ENCODE assay signal across 15 mouse cellular contexts in the genomic region with DNA sequence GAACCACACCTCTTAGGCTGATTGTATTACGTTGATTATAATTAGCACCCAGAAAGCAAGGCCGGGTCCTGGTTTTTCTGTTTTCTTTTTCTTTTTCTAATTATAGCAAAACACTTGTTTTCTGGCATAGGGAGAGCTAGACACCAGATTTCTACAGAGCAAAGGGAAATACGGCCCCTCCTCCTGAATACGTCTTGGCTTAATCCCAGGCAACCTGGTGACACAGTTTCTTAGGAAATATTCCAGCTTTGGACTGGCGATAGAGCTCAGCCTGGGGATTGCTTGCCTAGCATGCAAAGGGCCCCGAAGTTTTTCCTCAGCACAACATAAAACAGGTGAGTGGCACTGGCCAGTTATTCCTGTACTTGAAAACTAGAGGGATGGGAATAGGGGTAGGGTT. TPM values are rescaled to one million over a fixed set of nuclear protein-coding genes. Genes with fewer than 3 reads are reported as not detected.
DNase-seq lines count a peak whose midpoint lies in the region; TF ChIP-seq lines count a peak whose summit lies in the region.
"Had no signal": no experiment of that assay in that cellular context is flagged by ENCODE, and none has a peak within 500 bp of the region (broad histone marks: within the 10 kb centered on the region; RNA-seq: fewer than 3 reads in every experiment).

No protein-coding gene starts in this region.

- H3K27ac ChIP-seq in gastrocnemius, adult 2 months, result peak overlapping the region; percentile 61
- H3K27ac ChIP-seq in heart, embryonic 10.5 days, result no peak overlapping the region
- H3K27ac ChIP-seq: limb, embryonic 15.5 days had no signal

- peaks cover 12% of the 10 kb centered on the region for H3K4me1 ChIP-seq in heart, embryonic 10.5 days

- WGBS in heart, embryonic 10.5 days, result 79% methylated on average over 6 of the region's 6 CpGs

- H3K27me3 ChIP-seq in heart, embryonic 10.5 days (ENCODE audit: insufficient read depth, poor library complexity, severe bottlenecking), result no peaks in the 10 kb centered on the region
- H3K27me3 ChIP-seq: limb, embryonic 15.5 days had no signal

- DNase-seq in gastrocnemius, adult 2 months, result no peak
- no peak for DNase-seq in gastrocnemius, adult 8-10 months (ENCODE audit: low spot score in 2 of 2)
- DNase-seq in lung, adult 18-20 months, result peak; percentile 26 to 29
- no peak for DNase-seq in lung, postnatal 10 days
- peak; percentile 47 for DNase-seq in cerebellum, adult 11 months
- peak; percentile 67 for DNase-seq in heart, embryonic 10.5 days (ENCODE audit: low spot score)
- no peak for DNase-seq in ovary, postnatal 36 days (ENCODE audit: low spot score)
- DNase-seq in gastrocnemius, postnatal 14 days, result no peak
- DNase-seq: kidney, adult 18-20 months; layer of hippocampus, postnatal 36 days; retina, postnatal 1 day; thymus, postnatal 25 days had no signal

- intact Hi-C loops in gastrocnemius, adult 2 months (cut with DNase I), result no loop called here
- intact Hi-C loops in gastrocnemius, postnatal 14 days (cut with DNase I; ENCODE audit: low total_unique reads), result no loop called here

- H3K9me3 ChIP-seq in heart, embryonic 10.5 days, result no peaks in the 10 kb centered on the region
- H3K9me3 ChIP-seq: limb, embryonic 15.5 days had no signal

- H3K36me3 ChIP-seq in heart, embryonic 10.5 days, result peaks cover 13% of the 10 kb centered on the region; the same call in 1 of the 2 replicates

- no peak for TF ChIP-seq CTCF in gastrocnemius, adult 2 months (IDR thresholded peaks at IDR 0.05)

- H3K4me3 ChIP-seq in gastrocnemius, adult 2 months, result no peak overlapping the region
- no peak overlapping the region for H3K4me3 ChIP-seq in heart, embryonic 10.5 days
- H3K4me3 ChIP-seq: limb, embryonic 15.5 days; myocyte had no signal

RNA-seq across cellular contexts. Expression of a gene that starts 31.7 kb away (rescaled TPM):
- 10 to 100 TPM; 50.6 to 52.6 TPM for total RNA-seq in gastrocnemius, adult 2 months (2021)
- total RNA-seq in gastrocnemius, adult 8-10 months (2022), result 10 to 100 TPM; 47.4 to 69.0 (median 56.6) TPM
- polyA plus RNA-seq in heart, embryonic 10.5 days (2016; fragmentation: Nextera tagmentation; extraction: Ambion mirVana), result 11.1 and 17.0 TPM in 2 replicates
- 10 to 100 TPM; 29.2 to 42.4 TPM for total RNA-seq in gastrocnemius, postnatal 14 days (2021)
- polyA plus RNA-seq: CD4-positive, CD25-positive, alpha-beta regulatory T cell, adult 4 months had no signal

Comparison
In these comparisons a context has a peak if more than half of its experiments do, and no peak if none do; other contexts are left out.
1. DNase-seq: peak in lung, adult 18-20 months (2 of 2), cerebellum, adult 11 months (single experiment) and heart, embryonic 10.5 days (single experiment); none in gastrocnemius, adult 2 months (single experiment), gastrocnemius, adult 8-10 months (0 of 2), lung, postnatal 10 days (single experiment), ovary, postnatal 36 days (single experiment) and gastrocnemius, postnatal 14 days (single experiment).